Mouse (Mus musculus): ENCODE measurements around the gene Ppox. TPM values are rescaled to one million over a fixed set of nuclear protein-coding genes. Genes with fewer than 3 reads are reported as not detected.
"Not testable (repeated sequence)": the region's sequence is repeated elsewhere in the genome, so short reads cannot be mapped to it uniquely, and the experiment has no call there.

Gene Ppox
- polyA plus RNA-seq, 1 experiment from 2014 or later = 50.9 TPM

GRCm38 (mm10) chr1:171249913-171250600 lies 30.9 kb downstream of the Ppox start, which contains the start of gene Adamts4:
TSS of gene Adamts4 (plus strand) at chr1:171250421.
- TF ChIP-seq CTCF (IDR thresholded peaks at IDR 0.05; ENCODE audit: low read depth) = no peak
- H3K4me2 ChIP-seq = peak within 1 kb of the TSS; percentile 66
- peak within 1 kb of the TSS; percentile 86 for H3K27ac ChIP-seq (ENCODE audit: low read depth)
- no peaks in the 10 kb centered on the region for H3K27me3 ChIP-seq (ENCODE audit: insufficient read depth, low read length)
- DNase-seq (peak; percentile 79), ATAC-seq (ENCODE audit: insufficient read depth) (peak; percentile 21; the same call in 1 of the 2 replicates)
- H3K4me1 ChIP-seq (ENCODE audit: insufficient read depth) = peaks cover 25% of the 10 kb centered on the region
- WGBS = 22% methylated on average over 5 of the region's 5 CpGs
- H3K4me3 ChIP-seq (ENCODE audit: low read depth, low read length) = peak within 1 kb of the TSS; percentile 35
- peaks cover 13% of the 10 kb centered on the region for H3K36me3 ChIP-seq (ENCODE audit: insufficient read depth)
- peak within 1 kb of the TSS; percentile 30 for H3K9ac ChIP-seq
- H3K9me3 ChIP-seq (ENCODE audit: low read depth, low read length) = no peaks in the 10 kb centered on the region

DNA sequence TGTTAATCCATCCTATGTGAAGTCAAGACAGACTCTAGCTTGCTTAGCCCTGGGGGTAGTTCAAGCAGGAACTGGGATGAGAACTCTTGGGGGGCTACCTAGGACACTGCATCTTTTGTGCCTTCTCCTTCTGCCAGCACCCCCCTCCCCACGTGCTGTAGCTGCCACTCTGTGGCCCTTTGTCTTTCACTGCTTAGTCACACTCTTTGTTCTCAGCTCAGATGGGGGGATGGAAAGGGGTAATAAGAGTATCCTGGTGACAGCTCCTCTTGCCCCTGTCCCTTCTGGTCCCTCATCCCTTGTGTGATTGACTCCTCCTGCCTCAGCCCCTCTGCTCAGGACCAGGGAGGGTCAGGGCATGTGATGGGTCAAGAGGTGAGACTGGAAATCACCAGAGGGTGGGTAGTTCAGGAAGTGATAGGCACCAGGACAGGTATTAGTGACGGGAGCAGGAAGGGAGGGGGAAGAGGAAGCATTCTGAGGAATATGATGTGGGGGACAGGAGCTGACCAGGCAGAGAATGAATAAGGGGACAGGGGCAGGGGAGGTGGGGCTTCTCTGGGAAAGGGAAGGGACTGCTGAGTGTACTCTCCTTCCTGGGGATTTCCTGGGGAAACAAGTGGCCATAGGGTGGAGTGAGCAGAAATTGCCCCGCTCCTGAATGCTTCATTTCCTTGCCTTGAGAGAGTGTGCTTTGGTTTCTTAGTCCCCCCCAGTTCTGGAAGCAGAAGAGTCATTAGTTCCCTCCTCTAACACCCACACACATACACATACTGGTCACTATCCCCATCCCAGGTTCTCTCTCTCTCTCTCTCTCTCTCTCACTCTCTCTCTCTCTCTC lies 32.4 kb downstream of the Ppox start:
- Histone ChIP-seq H3K4me2 (peak overlapping the region; percentile 70), H3K36me3 (ENCODE audit: insufficient read depth) (peaks cover 18% of the 10 kb centered on the region), H3K9me3 (ENCODE audit: low read depth, low read length) (no peaks in the 10 kb centered on the region), H3K9ac (no peak overlapping the region), H3K4me3 (ENCODE audit: low read depth, low read length) (no peak overlapping the region), H3K27me3 (ENCODE audit: insufficient read depth, low read length) (no peaks in the 10 kb centered on the region), H3K27ac (ENCODE audit: low read depth) (peak overlapping the region; percentile 96), H3K4me1 (ENCODE audit: insufficient read depth) (peaks cover 25% of the 10 kb centered on the region)
- TF ChIP-seq CTCF (IDR thresholded peaks at IDR 0.05; ENCODE audit: low read depth) = no peak
- 39% methylated on average over 3 of the region's 3 CpGs for WGBS
- DNase-seq = peak; percentile 41
- ATAC-seq (ENCODE audit: insufficient read depth) = no peak

- H3K4me3 ChIP-seq (ENCODE audit: low read depth, low read length) = peak overlapping the region; percentile 75
- peak overlapping the region; percentile 96 for H3K27ac ChIP-seq (ENCODE audit: low read depth)
Observed at GRCm38 (mm10) chr1:171247916-171248315, 33.1 kb downstream of the Ppox start.

DNA sequence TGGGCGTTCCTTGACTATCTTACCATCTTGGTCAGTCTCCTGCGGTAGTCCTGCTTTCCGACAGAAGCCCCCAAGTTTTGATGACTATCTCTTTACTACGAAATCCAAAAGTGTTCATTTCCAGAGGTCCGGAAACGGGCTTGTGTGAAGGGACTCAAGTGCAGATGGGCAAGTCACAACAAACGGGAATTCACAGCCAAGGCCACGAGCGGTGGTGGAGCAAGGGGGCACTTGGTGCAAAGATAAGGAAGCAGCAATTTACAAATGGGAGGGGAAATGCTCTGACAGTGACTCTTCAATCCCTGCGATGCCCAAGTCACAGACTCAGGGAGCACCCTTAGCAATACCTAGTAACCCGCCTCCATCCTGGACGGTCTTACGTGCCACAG lies 33.5 kb downstream of the Ppox start:
- TF ChIP-seq CTCF (IDR thresholded peaks at IDR 0.05; ENCODE audit: low read depth) = no peak
- peak overlapping the region; percentile 55 for H3K9ac ChIP-seq
- no peaks in the 10 kb centered on the region for H3K27me3 ChIP-seq (ENCODE audit: insufficient read depth, low read length)
- DNase-seq (no peak), ATAC-seq (ENCODE audit: insufficient read depth) (peak; percentile 3; the same call in 1 of the 2 replicates)
- peaks cover 25% of the 10 kb centered on the region for H3K4me1 ChIP-seq (ENCODE audit: insufficient read depth)
- H3K27ac ChIP-seq (ENCODE audit: low read depth) = peak overlapping the region; percentile 96
- H3K4me2 ChIP-seq = peak overlapping the region; percentile 70
- no peaks in the 10 kb centered on the region for H3K9me3 ChIP-seq (ENCODE audit: low read depth, low read length)
- H3K36me3 ChIP-seq (ENCODE audit: insufficient read depth) = peaks cover 29% of the 10 kb centered on the region
- H3K4me3 ChIP-seq (ENCODE audit: low read depth, low read length) = peak overlapping the region; percentile 75
- WGBS = 10% methylated on average over 13 of the region's 13 CpGs

More at GRCm38 (mm10) chr1:171247916-171248315, 33.1 kb downstream of the Ppox start:
- Histone ChIP-seq H3K36me3 (ENCODE audit: insufficient read depth) (peaks cover 25% of the 10 kb centered on the region), H3K9me3 (ENCODE audit: low read depth, low read length) (no peaks in the 10 kb centered on the region), H3K4me1 (ENCODE audit: insufficient read depth) (peaks cover 25% of the 10 kb centered on the region), H3K27me3 (ENCODE audit: insufficient read depth, low read length) (no peaks in the 10 kb centered on the region), H3K9ac (peak overlapping the region; percentile 55; the same call in 1 of the 2 replicates), H3K4me2 (peak overlapping the region; percentile 70)
- no peak for TF ChIP-seq CTCF (IDR thresholded peaks at IDR 0.05; ENCODE audit: low read depth)
- WGBS = 27% methylated on average over 4 of the region's 4 CpGs
- ATAC-seq (ENCODE audit: insufficient read depth) (no peak), DNase-seq (peak; percentile 25)

GRCm38 (mm10) chr1:171246709-171247452 lies 34.1 kb downstream of the Ppox start:
- ATAC-seq (ENCODE audit: insufficient read depth) (peak; percentile 90), DNase-seq (peak; percentile 99)
- H3K4me3 ChIP-seq (ENCODE audit: low read depth, low read length) = peak overlapping the region; percentile 75
- peaks cover 35% of the 10 kb centered on the region for H3K36me3 ChIP-seq (ENCODE audit: insufficient read depth)
- peak overlapping the region; percentile 86 for H3K9ac ChIP-seq
- peaks cover 25% of the 10 kb centered on the region for H3K4me1 ChIP-seq (ENCODE audit: insufficient read depth)
- H3K9me3 ChIP-seq (ENCODE audit: low read depth, low read length) = no peaks in the 10 kb centered on the region
- no peaks in the 10 kb centered on the region for H3K27me3 ChIP-seq (ENCODE audit: insufficient read depth, low read length)
- TF ChIP-seq CTCF (IDR thresholded peaks at IDR 0.05; ENCODE audit: low read depth) = peak; percentile 93
- peak overlapping the region; percentile 96 for H3K27ac ChIP-seq (ENCODE audit: low read depth)
- WGBS = 1% methylated on average over 41 of the region's 41 CpGs
- peak overlapping the region; percentile 70 for H3K4me2 ChIP-seq

DNA sequence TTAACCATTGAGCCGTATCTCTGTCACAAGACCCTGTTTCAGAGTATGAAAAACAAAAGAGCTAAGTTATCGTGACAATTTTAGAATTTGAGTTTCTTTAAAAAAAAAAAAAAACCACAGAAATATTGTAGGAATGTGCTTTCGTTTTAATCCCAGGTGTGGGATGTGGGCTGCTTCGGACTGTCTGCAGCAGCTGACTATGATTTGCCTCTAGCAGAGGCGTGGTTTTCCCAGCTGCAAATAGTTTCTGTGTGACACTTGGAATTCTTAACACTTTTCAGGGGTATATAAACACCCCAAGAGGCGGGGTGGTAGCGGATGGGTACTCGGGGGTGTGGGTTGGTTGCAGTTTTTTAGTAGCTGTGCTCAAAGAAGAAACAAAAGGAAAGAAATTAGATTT lies 35.6 kb downstream of the Ppox start:
- Histone ChIP-seq H3K36me3 (ENCODE audit: insufficient read depth) (peaks cover 50% of the 10 kb centered on the region), H3K4me1 (ENCODE audit: insufficient read depth) (peaks cover 17% of the 10 kb centered on the region), H3K9me3 (ENCODE audit: low read depth, low read length) (no peaks in the 10 kb centered on the region), H3K4me2 (no peak overlapping the region), H3K27ac (ENCODE audit: low read depth) (no peak overlapping the region), H3K27me3 (ENCODE audit: insufficient read depth, low read length) (no peaks in the 10 kb centered on the region), H3K4me3 (ENCODE audit: low read depth, low read length) (no peak overlapping the region), H3K9ac (no peak overlapping the region)
- ATAC-seq (ENCODE audit: insufficient read depth) = no peak
- DNase-seq = no peak
- no peak for TF ChIP-seq CTCF (IDR thresholded peaks at IDR 0.05; ENCODE audit: low read depth)
- 81% methylated on average over 8 of the region's 8 CpGs for WGBS

GRCm38 (mm10) chr1:171241952-171242351 lies 39.0 kb downstream of the Ppox start:
- not testable (repeated sequence) for H3K4me3 ChIP-seq (ENCODE audit: low read depth, low read length); H3K4me1 ChIP-seq (ENCODE audit: insufficient read depth); H3K4me2 ChIP-seq; H3K27me3 ChIP-seq (ENCODE audit: insufficient read depth, low read length); H3K9me3 ChIP-seq (ENCODE audit: low read depth, low read length); ATAC-seq (ENCODE audit: insufficient read depth); H3K9ac ChIP-seq; DNase-seq; H3K27ac ChIP-seq (ENCODE audit: low read depth)
- peaks cover 84% of the 10 kb centered on the region for H3K36me3 ChIP-seq (ENCODE audit: insufficient read depth)
- WGBS = 85% methylated on average over 12 of the region's 12 CpGs
